Mouse (Mus musculus): ENCODE results near the gene Rbmy. TPM values are rescaled to one million over a fixed set of nuclear protein-coding genes. Genes with fewer than 3 reads are reported as not detected.
"Not testable (repeated sequence)": the region's sequence is repeated elsewhere in the genome, so short reads cannot be mapped to it uniquely, and the experiment has no call there.

Rbmy gene
- polyA plus RNA-seq (2015; fragmentation: Nextera tagmentation; extraction: Ambion mirVana), result not detected in 2 replicates

- WGBS, result no CpG with 5 or more reads among the region's 9 CpGs
Measured at GRCm38 (mm10) chrY:2830380-2830779, at the start of gene Rbmy, which contains the start of gene Gm10256. TSS of gene Rbmy (plus strand) at chrY:2830680. TSS of gene Gm10256 (plus strand) at chrY:2830699.

GRCm38 (mm10) chrY:2796105-2796504 lies 34.4 kb upstream of the Rbmy start, which contains the start of gene Gm4064:
TSS of gene Gm4064 (minus strand) at chrY:2796205.
- H3K4me3 ChIP-seq (ENCODE audit: low read length); H3K4me2 ChIP-seq (ENCODE audit: low read length); H3K36me3 ChIP-seq (ENCODE audit: control insufficient read depth, insufficient read depth, low read length); H3K9me3 ChIP-seq (ENCODE audit: control insufficient read depth, low read length); H3K4me1 ChIP-seq (ENCODE audit: control insufficient read depth, insufficient read depth, low read depth, low read length); ATAC-seq; H3K9ac ChIP-seq (ENCODE audit: low read depth, low read length); H3K27me3 ChIP-seq (replicated peaks; ENCODE audit: control insufficient read depth, insufficient read depth, low read length); H3K27ac ChIP-seq (ENCODE audit: low read depth, low read length): not testable (repeated sequence)
- WGBS, result no CpG with 5 or more reads among the region's 8 CpGs

More at GRCm38 (mm10) chrY:2830380-2830779, at the start of gene Rbmy, which contains the start of gene Gm10256:
- H3K27ac ChIP-seq (ENCODE audit: low read depth, low read length); H3K36me3 ChIP-seq (ENCODE audit: control insufficient read depth, insufficient read depth, low read length); H3K27me3 ChIP-seq (replicated peaks; ENCODE audit: control insufficient read depth, insufficient read depth, low read length); H3K4me1 ChIP-seq (ENCODE audit: control insufficient read depth, insufficient read depth, low read depth, low read length); H3K9me3 ChIP-seq (ENCODE audit: control insufficient read depth, low read length); H3K4me3 ChIP-seq (ENCODE audit: low read length); H3K4me2 ChIP-seq (ENCODE audit: low read length); ATAC-seq; H3K9ac ChIP-seq (ENCODE audit: low read depth, low read length): not testable (repeated sequence)

Other genes with a start within 250 kb of the Rbmy start
- gene H2al2c, start 231.6 kb upstream of the Rbmy start, polyA plus RNA-seq (2015; fragmentation: Nextera tagmentation; extraction: Ambion mirVana), result not detected in 2 replicates
- not detected in 2 replicates for gene Sry, start 167.0 kb upstream of the Rbmy start, polyA plus RNA-seq (2015; fragmentation: Nextera tagmentation; extraction: Ambion mirVana)
- not detected in 2 replicates for gene H2al2b, start 110.0 kb upstream of the Rbmy start, polyA plus RNA-seq (2015; fragmentation: Nextera tagmentation; extraction: Ambion mirVana)
- gene Gm4064, start 34.5 kb upstream of the Rbmy start, polyA plus RNA-seq (2015; fragmentation: Nextera tagmentation; extraction: Ambion mirVana), result not detected in 2 replicates
- gene Gm10256, start within 50 bp of the Rbmy start, polyA plus RNA-seq (2015; fragmentation: Nextera tagmentation; extraction: Ambion mirVana), result not detected in 2 replicates
- gene Gm10352, start 70.3 kb downstream of the Rbmy start, polyA plus RNA-seq (2015; fragmentation: Nextera tagmentation; extraction: Ambion mirVana), result 0.20 TPM in 1 of 2 replicates, not detected in the other
- not detected in 2 replicates for gene Gm29289, start 101.9 kb downstream of the Rbmy start, polyA plus RNA-seq (2015; fragmentation: Nextera tagmentation; extraction: Ambion mirVana)